Mouse (Mus musculus) thymus, adult 2 months (tissue): ENCODE data around the gene Kctd3. TPM values are rescaled to one million over a fixed set of nuclear protein-coding genes. Genes with fewer than 3 reads are reported as not detected.

Source experiments
- DNase-seq: peaks from one replicate; pipeline ENCODE4 v3.0.0; 2021
- H3K27ac ChIP-seq: fragments of 200-500 bp; 2 replicates; pipeline ENCODE4 v1.5.1; 2012; ENCODE audit warnings: low read length, control low read depth; ENCODE audit not compliant: control insufficient read depth, insufficient read depth
- H3K27me3 ChIP-seq: fragments of 200-500 bp; 2 replicates; pipeline ENCODE4 v1.6.1; 2012; ENCODE audit warnings: mild to moderate bottlenecking, low read length, moderate library complexity, mixed read lengths; ENCODE audit not compliant: control insufficient read depth, insufficient read depth
- H3K36me3 ChIP-seq: fragments of 200-500 bp; 2 replicates; pipeline ENCODE4 v1.6.1; 2012; ENCODE audit warnings: mild to moderate bottlenecking, low read length, moderate library complexity; ENCODE audit not compliant: control insufficient read depth, insufficient read depth
- H3K4me1 ChIP-seq: fragments of 200-500 bp; replicated peaks from 2 replicates; pipeline ENCODE4 v1.6.1; 2012; ENCODE audit warnings: low read length; ENCODE audit not compliant: control insufficient read depth, insufficient read depth
- H3K4me3 ChIP-seq: fragments of 200-500 bp; 2 replicates; pipeline ENCODE4 v1.5.1; 2012; ENCODE audit warnings: mild to moderate bottlenecking, low read length, control low read depth, moderate library complexity; ENCODE audit not compliant: control insufficient read depth, insufficient read depth
- CTCF ChIP-seq: fragments of 200-500 bp; IDR thresholded peaks from 2 replicates; pipeline ENCODE4 v1.5.1; 2012; ENCODE audit warnings: mild to moderate bottlenecking, control low read depth, low read length, moderate library complexity, borderline replicate concordance; ENCODE audit not compliant: control insufficient read depth, poor library complexity, insufficient read depth; ENCODE audit errors: extremely low read depth
- POLR2A ChIP-seq: fragments of 200-500 bp; IDR thresholded peaks from 2 replicates; pipeline ENCODE4 v1.6.1; 2012; ENCODE audit warnings: mild to moderate bottlenecking, low read length, control low read depth, moderate library complexity; ENCODE audit not compliant: control insufficient read depth, poor library complexity, insufficient read depth; ENCODE audit errors: extremely low read depth
- WGBS: fragments of 180-500 bp; shearing (Covaris S2); methylation state at CpG from one replicate; pipeline ENCODE4 v1.1.7; 2018; 5-methylcytosine and 5-hydroxymethylcytosine counted together
- polyA plus RNA-seq: library from polyadenylated mRNA; depleted of rRNA; stranded (reverse); fragments of >200 nt; gene quantifications from 2 replicates; pipeline ENCODE4 v1.2.3, GENCODE M21; 2012

The Kctd3 gene
- polyA plus RNA-seq, 1 experiment: 46.5 TPM

GRCm38 (mm10) chr1:189001815-189002214 lies 5.8 kb downstream of the Kctd3 start:
- Histone ChIP-seq H3K27ac (no peak overlapping the region), H3K36me3 (peaks cover 7% of the 10 kb centered on the region), H3K27me3 (no peaks in the 10 kb centered on the region), H3K4me1 (peaks cover 1% of the 10 kb centered on the region), H3K4me3 (no peak overlapping the region)
- DNase-seq: no peak
- TF ChIP-seq CTCF (no peak), POLR2A (no peak)
- WGBS: 96% methylated on average over 12 of the region's 12 CpGs

DNA sequence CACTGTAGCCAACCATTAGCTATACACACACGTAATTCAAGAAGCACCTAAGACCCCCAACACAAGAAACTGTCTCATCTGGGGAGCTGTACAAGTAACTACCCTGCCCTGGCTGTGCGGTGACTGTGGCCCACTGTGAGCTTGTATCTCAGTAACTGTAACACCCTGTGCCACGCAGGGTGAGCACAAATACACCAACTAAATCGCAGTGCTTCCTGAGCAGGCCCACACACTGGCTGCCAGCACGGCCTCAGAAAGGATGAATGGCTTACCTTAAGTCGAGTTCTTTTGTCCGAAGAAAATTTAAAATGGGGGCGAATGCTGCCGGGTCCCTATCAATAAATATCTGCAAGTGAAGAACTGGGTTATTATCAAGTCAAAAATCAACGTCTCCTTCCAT lies 7.7 kb downstream of the Kctd3 start:
- Histone ChIP-seq H3K4me3 (no peak overlapping the region), H3K27me3 (no peaks in the 10 kb centered on the region), H3K4me1 (no peaks in the 10 kb centered on the region), H3K27ac (no peak overlapping the region), H3K36me3 (peaks cover 21% of the 10 kb centered on the region)
- WGBS: 95% methylated on average over 10 of the region's 10 CpGs
- no peak for DNase-seq
- TF ChIP-seq POLR2A: no peak
- TF ChIP-seq CTCF: no peak

DNA sequence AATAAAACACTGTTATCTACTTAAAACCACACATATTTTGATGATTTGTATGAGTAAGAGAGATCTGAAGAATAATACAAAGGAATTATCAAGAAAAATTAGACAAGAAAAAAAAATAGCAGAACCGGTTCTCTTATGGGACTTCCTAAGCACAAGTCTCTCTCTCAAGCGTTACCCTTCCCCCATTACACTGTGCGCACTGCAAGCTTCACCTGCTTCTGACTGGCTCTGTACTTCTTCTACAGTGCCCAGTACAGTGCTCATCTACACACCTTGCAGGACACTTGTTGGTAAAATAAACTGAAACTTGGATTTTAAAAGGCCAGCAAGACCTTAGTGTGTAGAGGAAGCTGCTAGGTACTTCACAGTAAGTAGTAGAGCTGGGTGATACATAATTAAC lies 9.7 kb downstream of the Kctd3 start:
- TF ChIP-seq CTCF (no peak), POLR2A (no peak)
- Histone ChIP-seq H3K4me1 (no peaks in the 10 kb centered on the region), H3K27me3 (no peaks in the 10 kb centered on the region), H3K4me3 (no peak overlapping the region), H3K27ac (no peak overlapping the region), H3K36me3 (peaks cover 21% of the 10 kb centered on the region)
- no peak for DNase-seq
- WGBS: 96% methylated on average over 3 of the region's 3 CpGs

DNA sequence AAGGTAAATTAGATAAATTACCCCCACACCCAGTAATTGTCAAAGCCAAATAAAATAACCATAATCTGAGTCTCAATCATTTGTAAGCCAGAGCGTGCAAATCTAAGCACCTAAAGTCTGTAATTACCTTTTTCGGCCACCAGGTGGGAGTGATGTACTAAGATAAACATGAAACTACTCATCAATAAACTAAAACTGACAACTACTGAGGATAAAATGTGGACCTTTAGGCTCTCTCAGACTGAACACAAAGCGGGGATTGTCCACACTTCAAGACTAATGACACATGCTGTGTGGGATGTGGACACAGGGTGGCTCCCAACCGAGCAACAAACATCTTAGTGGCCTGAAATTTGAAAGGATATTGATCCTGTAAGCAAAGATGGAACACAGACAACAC lies 14.4 kb downstream of the Kctd3 start:
- peak; percentile 35 for DNase-seq
- H3K4me3 ChIP-seq: no peak overlapping the region
- TF ChIP-seq POLR2A: no peak
- no peak for TF ChIP-seq CTCF
- no peaks in the 10 kb centered on the region for H3K4me1 ChIP-seq
- no peaks in the 10 kb centered on the region for H3K27me3 ChIP-seq
- peaks cover 32% of the 10 kb centered on the region for H3K36me3 ChIP-seq
- 67% methylated on average over 4 of the region's 4 CpGs for WGBS
- no peak overlapping the region for H3K27ac ChIP-seq

GRCm38 (mm10) chr1:188980050-188980449 lies 27.6 kb downstream of the Kctd3 start:
- H3K27ac ChIP-seq: no peak overlapping the region
- DNase-seq: peak; percentile 58
- 59% methylated on average over 3 of the region's 3 CpGs for WGBS
- H3K27me3 ChIP-seq: no peaks in the 10 kb centered on the region
- H3K4me3 ChIP-seq: no peak overlapping the region
- peaks cover 49% of the 10 kb centered on the region for H3K36me3 ChIP-seq
- H3K4me1 ChIP-seq: no peaks in the 10 kb centered on the region
- TF ChIP-seq CTCF (peak; percentile 69; the same call in 1 of the 2 replicates), POLR2A (no peak)

DNA sequence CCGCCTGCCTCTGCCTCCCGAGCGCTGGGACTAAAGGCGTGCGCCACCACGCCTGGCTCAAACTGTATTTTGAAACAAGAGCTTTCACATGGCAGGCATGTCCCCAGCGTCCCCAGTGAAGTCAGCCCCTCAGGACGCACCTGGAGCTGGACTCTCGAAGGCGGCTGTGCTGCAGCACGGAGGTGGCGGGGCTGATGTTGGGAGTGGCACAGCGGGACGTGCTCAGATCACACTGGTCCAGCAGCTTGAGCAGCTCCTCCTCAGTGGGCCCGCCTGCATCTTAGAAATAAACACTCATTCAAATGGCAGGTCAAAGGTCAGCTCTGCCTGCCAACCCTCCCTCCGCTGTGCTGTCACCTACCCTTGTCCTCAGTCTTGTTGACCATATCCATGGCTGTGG lies 33.7 kb downstream of the Kctd3 start:
- Histone ChIP-seq H3K4me1 (no peaks in the 10 kb centered on the region), H3K27ac (no peak overlapping the region), H3K36me3 (peaks cover 70% of the 10 kb centered on the region), H3K27me3 (no peaks in the 10 kb centered on the region; the same call in 1 of the 2 replicates), H3K4me3 (no peak overlapping the region)
- no peak for DNase-seq
- WGBS: 98% methylated on average over 16 of the region's 16 CpGs
- TF ChIP-seq CTCF: no peak
- no peak for TF ChIP-seq POLR2A

GRCm38 (mm10) chr1:188973078-188973477 lies 34.6 kb downstream of the Kctd3 start:
- H3K27me3 ChIP-seq: no peaks in the 10 kb centered on the region; the same call in 1 of the 2 replicates
- no peak overlapping the region for H3K4me3 ChIP-seq
- TF ChIP-seq CTCF: no peak
- H3K27ac ChIP-seq: no peak overlapping the region
- 96% methylated on average over 6 of the region's 6 CpGs for WGBS
- peaks cover 69% of the 10 kb centered on the region for H3K36me3 ChIP-seq
- no peak for DNase-seq
- no peaks in the 10 kb centered on the region for H3K4me1 ChIP-seq
